Mouse (Mus musculus): ENCODE measurements around the gene Btbd8.

GRCm38 (mm10) chr5:107402436-107402835 is 35.4 kb upstream of the Btbd8 start, which contains the start of gene Ephx4:
- TF ChIP-seq POLR2A (IDR thresholded peaks at IDR 0.05; ENCODE audit: control insufficient read depth, low read depth, low read length) (no peak), CTCF (IDR thresholded peaks at IDR 0.05; ENCODE audit: control insufficient read depth, insufficient read depth, insufficient replicate concordance, low read depth, low read length) (no peak)
